ENCODE assay signal across 8 mouse cellular contexts in the genomic region with DNA sequence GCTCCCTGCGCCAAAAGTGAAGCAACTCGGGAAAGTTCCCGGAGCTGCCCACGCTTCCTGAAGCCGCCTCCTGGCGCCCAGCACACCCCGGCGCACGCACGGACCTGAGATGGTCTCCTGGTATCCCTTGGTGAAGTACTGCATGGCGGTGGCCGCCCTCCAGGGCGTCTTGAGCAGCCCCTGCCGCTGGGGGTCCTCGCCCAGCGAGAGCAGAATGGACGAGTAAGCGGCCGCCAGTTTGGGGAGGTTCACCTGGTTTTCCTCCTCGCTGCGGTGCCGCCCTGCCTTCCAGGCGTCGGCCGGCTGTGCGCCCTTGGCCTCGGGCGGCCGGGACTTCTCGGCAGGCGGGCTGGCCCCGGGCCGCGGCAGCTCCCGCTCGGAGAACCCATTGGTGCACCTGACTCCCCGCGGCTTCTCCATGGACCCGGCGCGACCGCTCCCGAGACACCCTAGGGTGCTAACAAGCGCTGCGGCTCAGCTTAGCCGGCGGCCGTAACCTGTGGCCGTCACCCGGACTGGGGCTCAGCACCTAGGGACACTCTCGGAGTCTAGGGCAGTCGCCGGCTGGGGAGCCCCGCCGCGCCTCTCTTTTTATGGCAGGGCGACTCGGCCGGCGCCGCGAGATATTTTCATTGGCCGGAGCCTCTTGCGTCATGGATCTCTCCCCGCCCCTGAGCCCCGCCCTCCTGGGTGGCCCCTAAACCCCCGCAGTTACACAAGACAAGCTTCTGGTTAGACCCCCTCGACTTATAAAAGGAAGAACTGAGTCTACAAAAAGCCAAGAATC. TPM values are rescaled to one million over a fixed set of nuclear protein-coding genes. Genes with fewer than 3 reads are reported as not detected.
DNase-seq lines count a peak whose midpoint lies in the region; ATAC-seq and TF ChIP-seq lines count a peak whose summit lies in the region.

Gch1 (minus strand) TSS at position 566 of the 787 bp plus-strand sequence.

- no peaks in the 10 kb centered on the region for H3K36me3 ChIP-seq in E14TG2a.4 (ENCODE audit: insufficient read depth, low read length)
- no peaks in the 10 kb centered on the region for H3K36me3 ChIP-seq in forebrain, embryonic 15.5 days
- no peaks in the 10 kb centered on the region for H3K36me3 ChIP-seq in lung, embryonic 14.5 days (ENCODE audit: insufficient read depth)

- WGBS in forebrain, embryonic 15.5 days: under 1% methylated on average over 68 of the region's 68 CpGs
- WGBS in lung, embryonic 14.5 days: under 1% methylated on average over 68 of the region's 68 CpGs

- H3K27me3 ChIP-seq in E14TG2a.4 (ENCODE audit: insufficient read depth, low read length): peaks cover 32% of the 10 kb centered on the region
- peaks cover 16% of the 10 kb centered on the region for H3K27me3 ChIP-seq in forebrain, embryonic 15.5 days
- H3K27me3 ChIP-seq in lung, embryonic 14.5 days (ENCODE audit: insufficient read depth, low read length): peaks cover 9% of the 10 kb centered on the region

- peaks cover 18% of the 10 kb centered on the region for H3K4me1 ChIP-seq in E14TG2a.4 (replicated peaks; ENCODE audit: low read depth, low read length)
- H3K4me1 ChIP-seq in forebrain, embryonic 15.5 days: peaks cover 8% of the 10 kb centered on the region
- no peaks in the 10 kb centered on the region for H3K4me1 ChIP-seq in lung, embryonic 14.5 days (ENCODE audit: insufficient read depth)

- peaks cover 5% of the 10 kb centered on the region; the same call in 1 of the 2 replicates for H3K9me3 ChIP-seq in E14TG2a.4 (ENCODE audit: low read length)
- no peaks in the 10 kb centered on the region for H3K9me3 ChIP-seq in forebrain, embryonic 15.5 days
- H3K9me3 ChIP-seq in lung, embryonic 14.5 days (ENCODE audit: low read depth, low read length): no peaks in the 10 kb centered on the region

- H3K9ac ChIP-seq in forebrain, embryonic 15.5 days (replicated peaks): peak within 1 kb of the TSS; percentile 58
- H3K9ac ChIP-seq in lung, embryonic 14.5 days: peak within 1 kb of the TSS; percentile 44

- no peak for TF ChIP-seq CTCF in E14TG2a.4 (conservative IDR thresholded peaks at IDR 0.05; ENCODE audit: low read length)
- peak; percentile 27; the same call in 1 of the 2 replicates for TF ChIP-seq CTCF in lung, embryonic 14.5 days (IDR thresholded peaks at IDR 0.05; ENCODE audit: low read depth)

- ATAC-seq in forebrain, embryonic 15.5 days (replicated peaks): peak; percentile 91
- peak; percentile 90 for ATAC-seq in lung, embryonic 14.5 days (ENCODE audit: insufficient read depth)
- peak; percentile 50 for ATAC-seq in neutrophil, adult 5-6 weeks (ENCODE audit: extremely low read depth, insufficient number of reproducible peaks, low FRiP score, poor library complexity, severe bottlenecking)

- H3K27ac ChIP-seq in forebrain, embryonic 15.5 days (replicated peaks): no peak within 1 kb of the TSS
- H3K27ac ChIP-seq in lung, embryonic 14.5 days (ENCODE audit: low read depth): no peak within 1 kb of the TSS

- peak within 1 kb of the TSS; percentile 100 for H3K4me2 ChIP-seq in forebrain, embryonic 15.5 days (replicated peaks)
- H3K4me2 ChIP-seq in lung, embryonic 14.5 days: peak within 1 kb of the TSS; percentile 99

- peak; percentile 25 for DNase-seq in cerebellum, adult 11-12 months
- peak; percentile 86 to 91 for DNase-seq in heart, postnatal 36 days
- peak; percentile 32 to 38 for DNase-seq in layer of hippocampus, adult 8-10 months (ENCODE audit: low spot score in 2 of 2)
- DNase-seq in lung, embryonic 14.5 days: peak; percentile 83
- peak; percentile 79 to 83 for DNase-seq in thymus, adult 18-20 months

- H3K4me3 ChIP-seq in E14TG2a.4 (replicated peaks; ENCODE audit: low read length): peak within 1 kb of the TSS; percentile 92
- peak within 1 kb of the TSS; percentile 91 for H3K4me3 ChIP-seq in forebrain, embryonic 15.5 days
- peak within 1 kb of the TSS; percentile 62 for H3K4me3 ChIP-seq in lung, embryonic 14.5 days (ENCODE audit: low read depth, low read length)

- intact Hi-C loops in heart, postnatal 36 days (cut with DNase I): loop anchor here (5.0 to 10.0 kb wide), 2 partner anchors 184 to 307 kb away; partner anchors contain the start of gene Samd4

RNA-seq across cellular contexts. Expression of gene Gch1, which starts in this region (rescaled TPM):
- polyA plus RNA-seq in forebrain, embryonic 15.5 days (2015; fragmentation: Nextera tagmentation; extraction: Ambion mirVana): 1.7 and 2.3 TPM in 2 replicates
- total RNA-seq in heart, postnatal 36 days (2021): 1 to 10 TPM; 5.4 to 5.9 TPM
- 1 to 10 TPM; 1.1 to 1.5 (median 1.4) TPM for total RNA-seq in layer of hippocampus, adult 8-10 months (2022)
- 3.5 and 4.1 TPM in 2 replicates for polyA plus RNA-seq in lung, embryonic 14.5 days (2014; fragmentation: Nextera tagmentation; extraction: Ambion mirVana)
- 12.3 and 12.8 TPM in 2 replicates for total RNA-seq in neutrophil, adult 5-6 weeks (2017)

Comparison
In these comparisons a context has a peak if more than half of its experiments do, and no peak if none do; other contexts are left out.
1. DNase-seq: peak in every context shown above with its lines; median percentile 88 in heart, postnatal 36 days; 83 in lung, embryonic 14.5 days; 81 in thymus, adult 18-20 months; 35 in layer of hippocampus, adult 8-10 months; 25 in cerebellum, adult 11-12 months.